Mouse (Mus musculus): Measurements from ENCODE around the gene Diexf.

GRCm38 (mm10) chr1:193092771-193093170 lies 37.3 kb downstream of the Diexf start:
- TF ChIP-seq POLR2A (IDR thresholded peaks at IDR 0.05; ENCODE audit: low read depth, low read length), result no peak
- TF ChIP-seq CTCF (conservative IDR thresholded peaks at IDR 0.05; ENCODE audit: insufficient read depth, insufficient read length, low read depth, low read length), result no peak
